Mouse (Mus musculus): ENCODE results near the gene Eps8l2.
A peak's percentile ranks its signal among the peaks of the same experiment; 100 is the strongest.

Gene Eps8l2

DNA sequence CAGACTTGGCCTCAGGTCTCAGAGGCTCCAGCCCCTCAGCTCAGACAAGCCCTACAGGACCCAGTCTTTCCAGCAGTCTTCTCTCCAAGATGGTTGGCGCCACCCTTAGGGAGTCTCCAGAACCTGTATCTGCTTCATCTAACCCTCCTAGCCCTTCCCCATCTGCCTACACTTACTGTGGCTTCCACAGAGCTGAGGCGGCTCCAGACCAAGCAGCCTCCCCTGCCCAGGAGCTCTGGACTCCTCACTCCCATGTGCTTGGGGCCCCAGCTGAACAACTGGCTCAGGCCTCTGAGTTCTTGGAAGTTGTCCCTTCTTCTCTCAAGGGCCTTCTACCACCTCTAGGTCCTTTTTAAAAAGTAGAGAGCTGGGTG lies 25.1 kb downstream of the Eps8l2 start:
- no peak for DNase-seq (ENCODE audit: extremely low spot score, low read depth, low spot score)

DNA sequence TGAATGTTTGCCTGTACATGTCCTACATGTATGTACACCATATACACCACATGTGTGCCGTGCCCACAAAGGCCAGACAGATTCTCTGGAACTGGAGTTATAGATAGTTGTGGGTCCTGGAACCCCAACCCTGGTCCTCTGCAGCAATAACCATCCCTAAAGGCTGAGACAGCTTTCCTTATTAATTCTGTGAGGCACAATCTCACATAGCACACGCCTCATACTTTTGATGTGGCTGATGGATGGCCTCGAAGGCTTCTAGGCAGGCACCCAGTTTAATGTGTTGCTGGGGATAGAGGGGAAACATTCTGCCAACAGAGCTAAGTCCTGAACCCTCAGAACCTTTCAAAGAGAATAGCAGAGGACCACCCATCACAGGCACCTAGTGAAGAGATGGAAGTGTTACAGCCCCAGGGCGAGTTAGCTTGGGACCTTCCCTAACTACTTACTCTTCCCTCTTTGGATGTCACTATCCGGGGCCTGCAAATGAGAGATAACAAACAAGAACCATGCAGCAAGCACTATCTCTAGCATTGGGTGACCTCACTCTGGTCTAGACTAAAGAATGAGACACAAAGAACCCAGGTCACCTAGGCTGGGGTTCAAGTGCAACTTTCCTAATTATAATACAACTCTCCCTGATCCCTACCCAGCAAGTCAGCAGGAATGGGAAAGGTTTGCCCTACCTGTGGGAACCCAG lies 25.8 kb downstream of the Eps8l2 start:
- no peak for DNase-seq (ENCODE audit: extremely low spot score, low read depth, low spot score)

DNA sequence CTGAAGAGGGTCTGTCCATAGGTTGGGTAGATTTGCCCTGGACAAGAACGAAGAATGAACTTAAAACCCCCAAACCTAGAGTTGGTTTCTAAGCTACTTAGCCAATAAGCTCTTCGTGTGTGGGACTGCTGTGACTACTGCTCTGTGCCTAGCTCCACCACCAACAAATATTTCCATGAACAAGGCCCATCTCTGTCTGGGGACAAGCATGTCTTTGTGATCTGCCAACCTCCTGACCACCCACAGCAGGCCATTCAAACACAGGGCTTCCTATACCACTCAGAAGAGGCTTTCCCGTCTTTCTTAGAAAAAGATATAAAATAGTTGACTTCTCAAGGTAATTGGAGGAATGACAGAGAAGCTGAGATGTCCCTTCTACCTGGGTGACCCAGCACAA lies 26.4 kb downstream of the Eps8l2 start:
- DNase-seq (ENCODE audit: extremely low spot score, low read depth, low spot score) = no peak

DNA sequence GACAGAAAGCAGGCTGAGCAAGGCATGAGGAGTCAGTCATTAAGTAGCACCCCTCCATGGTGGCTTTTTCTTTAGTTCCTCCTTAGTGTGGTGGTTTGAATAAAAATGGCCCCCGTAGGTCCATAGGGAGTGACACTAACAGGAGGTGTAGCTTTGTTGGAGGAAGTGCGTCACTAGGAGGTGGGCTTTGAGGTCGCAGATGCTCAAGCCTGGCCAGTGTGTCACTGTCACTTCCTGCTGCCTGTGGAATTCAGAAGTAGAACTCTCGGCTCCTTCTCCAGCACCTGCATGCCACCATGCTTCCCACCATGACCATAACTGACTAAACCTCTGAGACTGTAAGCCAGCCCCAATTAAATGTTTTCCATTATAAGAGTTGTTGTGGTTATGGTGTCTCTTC lies 28.7 kb downstream of the Eps8l2 start:
- DNase-seq (ENCODE audit: extremely low spot score, low read depth, low spot score) = no peak

DNA sequence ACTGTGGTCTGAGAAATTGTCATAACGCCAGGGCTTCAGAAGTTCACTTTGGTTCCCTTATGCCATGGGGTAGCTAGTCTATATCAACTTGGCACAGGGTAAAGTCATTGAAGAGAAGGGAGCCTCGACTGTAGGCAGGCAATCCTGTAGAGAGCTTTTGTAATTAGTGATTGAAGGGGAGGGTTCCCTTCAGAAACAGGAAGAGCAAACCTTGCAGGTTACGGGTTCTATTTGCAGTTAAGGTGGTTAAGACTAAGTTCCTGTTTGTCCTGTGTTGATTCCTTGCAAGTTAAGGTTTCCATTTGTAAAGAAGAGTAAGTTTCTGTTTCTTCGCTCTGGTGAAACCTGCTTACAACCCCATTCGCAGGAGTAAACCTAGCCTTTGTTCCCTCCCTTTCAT lies 31.2 kb downstream of the Eps8l2 start:
- no peak for DNase-seq (ENCODE audit: extremely low spot score, low read depth, low spot score)

DNA sequence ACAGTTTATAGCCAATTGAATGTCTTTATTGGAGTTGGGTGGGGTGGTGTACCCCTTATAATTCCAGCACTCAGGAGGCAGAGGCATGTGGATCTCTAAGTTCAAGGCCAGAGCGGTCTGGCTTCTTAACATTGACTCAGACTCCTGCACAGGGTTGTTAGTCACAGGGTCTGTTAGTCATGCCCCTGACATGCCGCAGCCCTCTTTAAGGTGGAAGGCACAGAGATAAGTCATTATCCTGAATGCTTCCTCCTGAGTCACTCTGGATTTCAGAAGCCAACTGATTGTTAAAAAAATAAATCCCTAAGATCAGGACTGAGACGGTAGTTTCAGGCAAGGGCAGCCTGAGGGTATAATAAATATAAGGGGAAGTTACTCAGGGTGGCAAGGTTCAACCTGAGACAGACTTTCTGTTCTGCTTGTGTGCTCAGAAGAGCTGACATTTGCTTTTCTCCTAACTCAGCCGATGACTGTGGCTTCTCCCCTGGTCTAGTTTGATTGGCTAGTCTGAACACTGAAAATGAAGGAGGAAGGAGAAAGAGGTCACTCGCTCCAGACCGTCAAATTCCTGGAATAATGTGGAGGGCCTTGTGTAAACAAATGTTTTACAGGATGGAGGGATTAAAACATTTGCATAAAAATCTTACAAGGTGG lies 33.4 kb downstream of the Eps8l2 start:
- DNase-seq (ENCODE audit: extremely low spot score, low read depth, low spot score) = no peak

DNA sequence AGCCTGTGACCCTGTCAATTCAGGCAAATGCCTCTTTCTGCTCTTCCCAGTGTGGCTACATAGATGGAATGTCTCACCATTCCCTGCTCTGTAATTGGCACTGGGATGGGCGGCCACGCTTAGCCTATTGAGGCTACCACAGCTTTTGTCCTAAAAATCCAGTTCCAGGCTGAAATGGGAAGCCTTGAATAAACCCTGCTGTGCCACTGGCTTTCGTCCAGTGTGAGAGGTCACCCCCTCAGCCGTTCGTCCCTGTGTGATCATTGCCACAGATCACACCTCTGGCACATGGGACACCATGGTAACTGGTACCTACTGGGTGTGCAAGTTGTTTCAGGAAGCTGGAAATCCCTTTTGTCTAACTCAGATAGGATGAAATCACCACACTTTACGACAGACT lies 34.9 kb downstream of the Eps8l2 start:
- no peak for DNase-seq (ENCODE audit: extremely low spot score, low read depth, low spot score)

DNA sequence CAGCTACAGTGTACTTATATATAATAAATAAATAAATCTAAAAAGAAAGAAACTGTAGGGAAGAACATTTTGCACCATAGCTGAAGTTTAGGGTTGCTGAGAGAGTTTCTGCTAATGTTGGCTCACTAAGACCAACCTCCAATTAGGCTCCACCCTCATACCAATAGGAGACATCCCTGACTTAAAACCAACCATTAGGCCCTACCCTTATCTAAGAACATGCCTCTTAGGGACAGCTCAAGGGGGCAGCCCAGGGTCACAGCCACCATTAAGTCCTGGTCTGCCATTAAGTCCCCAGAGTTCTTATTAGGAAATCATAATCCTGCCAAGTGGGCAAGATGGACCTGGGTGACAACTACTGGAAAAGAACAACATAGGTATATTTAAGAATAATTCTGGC lies 35.7 kb downstream of the Eps8l2 start:
- DNase-seq (ENCODE audit: extremely low spot score, low read depth, low spot score) = no peak

DNA sequence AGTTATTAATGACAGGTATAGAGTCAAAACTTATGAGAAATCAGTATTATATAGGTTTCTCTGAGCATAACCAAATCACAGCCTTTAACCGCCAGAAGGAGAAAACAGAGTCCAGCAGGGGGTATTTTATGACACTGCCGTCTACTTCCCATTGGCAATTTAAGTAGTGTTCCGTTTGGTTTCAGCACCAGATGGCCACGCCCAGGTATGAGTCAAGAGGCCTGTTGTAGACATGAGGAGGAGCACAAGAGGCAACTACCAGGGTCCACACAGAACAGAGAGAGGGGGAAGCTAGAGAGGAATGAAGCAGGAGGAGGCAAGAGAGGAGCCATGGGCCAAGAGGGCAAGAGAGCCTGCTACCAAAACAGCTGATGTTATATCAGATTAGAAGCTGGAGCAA lies 40.9 kb downstream of the Eps8l2 start:
- no peak for DNase-seq (ENCODE audit: extremely low spot score, low read depth, low spot score)

DNA sequence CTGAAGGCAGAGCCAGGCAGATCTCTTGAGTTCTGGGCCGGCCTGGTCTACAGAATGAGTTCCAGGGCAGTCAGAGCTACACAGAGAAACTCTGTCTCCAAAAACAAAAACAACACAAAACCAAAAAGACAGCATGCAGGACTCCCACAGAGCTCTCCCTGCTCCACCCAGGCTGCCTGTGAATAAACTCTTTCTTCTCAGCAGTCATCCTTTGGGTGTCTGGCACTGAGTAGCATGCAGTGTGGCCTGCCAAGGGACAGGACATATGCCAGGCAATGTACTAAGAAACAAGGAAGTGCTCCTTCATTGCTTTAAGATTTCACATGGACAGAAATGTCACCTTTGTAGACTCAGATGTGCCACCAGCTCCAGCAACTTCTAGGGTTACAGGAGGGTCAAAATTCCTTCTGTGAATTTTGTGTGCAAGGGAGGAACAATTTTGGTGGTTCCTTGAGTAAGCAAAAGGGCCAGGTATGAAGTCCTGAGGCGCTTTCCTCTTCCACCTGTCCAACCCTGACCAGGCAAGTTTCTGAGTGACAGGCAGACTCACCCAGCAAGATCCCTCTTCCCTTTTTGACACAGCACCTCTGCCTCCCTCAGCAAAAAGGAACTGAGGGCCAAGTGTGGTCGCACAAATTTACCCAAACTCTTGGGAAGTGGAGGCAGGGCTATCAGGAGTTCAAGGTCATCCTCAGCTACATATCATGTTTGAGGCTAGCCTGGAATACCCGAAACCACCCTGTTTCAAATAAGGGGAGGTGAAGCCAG lies 42.6 kb downstream of the Eps8l2 start:
- DNase-seq (ENCODE audit: extremely low spot score, low read depth, low spot score) = no peak

DNA sequence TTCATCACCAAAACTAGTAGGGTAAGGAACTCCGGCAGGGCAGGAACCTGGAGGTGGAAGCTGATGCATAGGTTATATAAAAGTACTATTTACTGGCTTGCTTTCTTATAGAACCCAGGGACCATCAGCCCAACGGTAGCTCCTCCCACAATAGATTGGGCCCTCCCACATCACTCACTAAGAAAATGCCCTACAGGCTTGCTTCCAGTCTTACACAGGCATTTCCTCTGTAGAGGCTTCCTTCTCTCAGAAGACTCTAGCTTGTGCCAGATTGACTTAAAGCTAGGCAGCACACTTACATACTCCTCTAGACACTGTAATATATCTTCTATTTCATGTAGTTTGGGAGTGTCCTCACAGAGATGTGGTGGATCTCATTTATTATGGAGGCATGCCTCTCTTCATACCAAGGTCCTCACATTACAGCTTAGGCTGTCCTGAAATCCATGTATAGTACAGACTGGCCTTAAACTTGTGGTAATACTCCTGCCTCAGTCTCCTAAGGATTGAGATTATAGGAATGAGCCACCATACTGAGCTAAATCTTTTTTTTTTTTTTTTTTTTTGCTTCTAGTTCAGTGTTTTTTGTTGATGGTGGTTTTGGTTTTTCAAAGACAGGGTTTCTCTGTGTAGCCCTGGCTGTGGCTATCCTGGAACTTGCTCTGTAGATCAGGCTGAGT lies 49.3 kb downstream of the Eps8l2 start:
- no peak for DNase-seq (ENCODE audit: extremely low spot score, low read depth, low spot score)

DNA sequence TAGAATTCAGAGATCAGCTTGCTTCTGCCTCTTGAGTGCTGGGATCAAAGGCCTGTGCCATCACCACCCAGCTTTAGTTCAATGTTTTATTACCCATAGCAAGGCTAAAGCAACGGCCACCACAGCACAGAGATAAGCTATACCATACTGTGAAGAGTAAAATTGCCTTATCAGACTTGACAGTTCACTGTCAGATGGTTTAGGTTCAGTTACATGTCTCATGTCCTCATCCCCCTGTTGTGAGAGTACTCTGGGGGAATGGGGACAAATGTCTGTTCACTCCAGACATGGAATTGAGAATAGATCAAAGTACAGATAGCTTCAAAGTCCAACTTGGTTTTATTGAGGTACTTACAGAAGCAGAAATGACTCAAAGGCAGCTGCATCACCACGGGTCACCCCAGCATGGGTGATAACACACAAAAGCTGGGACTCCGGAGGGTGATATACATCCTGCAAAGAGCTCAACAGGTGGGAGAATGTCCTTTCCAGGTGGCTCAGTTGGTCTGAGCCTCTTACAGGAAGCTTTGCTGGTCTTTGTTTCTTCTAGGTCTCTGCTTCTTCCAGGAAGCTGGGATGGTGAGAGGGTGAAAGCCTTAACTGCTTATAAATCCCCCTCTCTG lies 49.9 kb downstream of the Eps8l2 start:
- no peak for DNase-seq (ENCODE audit: extremely low spot score, low read depth, low spot score)

DNA sequence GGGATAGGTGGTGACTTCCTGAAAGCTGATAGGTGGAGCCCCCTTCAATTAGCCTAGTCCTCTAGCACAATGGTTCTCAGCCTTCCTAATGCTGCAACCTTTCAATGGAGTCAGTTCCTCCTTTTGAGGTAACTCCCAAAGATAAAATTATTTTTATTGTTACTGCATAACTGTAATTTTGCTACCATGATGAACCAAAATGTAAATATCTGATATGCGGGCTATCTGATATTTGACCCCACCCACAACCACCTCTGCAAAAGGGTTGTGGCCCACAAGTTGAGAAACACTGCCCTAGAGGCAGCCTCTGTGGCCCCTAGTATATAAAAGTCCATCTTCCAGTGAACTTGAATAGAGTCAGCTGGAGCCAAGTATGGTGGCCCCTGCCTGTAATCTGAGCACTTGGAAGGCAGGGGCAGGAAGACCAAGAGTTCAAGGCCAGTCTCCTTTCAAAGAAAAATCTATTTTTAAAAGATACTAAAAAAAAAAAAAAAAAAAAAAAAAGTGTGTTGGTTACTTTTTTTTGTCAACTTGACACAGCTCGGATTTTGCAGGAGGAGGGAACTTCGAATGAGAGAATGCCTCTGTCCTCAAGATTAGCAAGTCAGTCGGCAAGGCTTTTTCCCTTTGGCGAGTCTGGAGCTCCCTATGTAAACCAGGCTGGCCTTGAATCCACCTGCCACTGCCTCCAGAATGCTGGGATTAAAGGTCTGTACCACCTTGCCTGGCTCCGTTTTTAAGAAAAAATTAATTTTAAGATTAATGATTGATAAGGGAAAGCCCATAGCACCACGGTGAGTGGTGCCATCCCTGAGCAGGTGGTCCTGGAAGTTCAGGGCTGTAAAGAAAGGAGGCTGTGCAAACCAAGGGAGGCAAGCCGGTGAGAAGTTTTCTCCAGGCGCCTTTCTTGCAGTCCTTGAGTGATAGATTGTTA lies 51.9 kb downstream of the Eps8l2 start:
- DNase-seq (ENCODE audit: extremely low spot score, low read depth, low spot score) = no peak

DNA sequence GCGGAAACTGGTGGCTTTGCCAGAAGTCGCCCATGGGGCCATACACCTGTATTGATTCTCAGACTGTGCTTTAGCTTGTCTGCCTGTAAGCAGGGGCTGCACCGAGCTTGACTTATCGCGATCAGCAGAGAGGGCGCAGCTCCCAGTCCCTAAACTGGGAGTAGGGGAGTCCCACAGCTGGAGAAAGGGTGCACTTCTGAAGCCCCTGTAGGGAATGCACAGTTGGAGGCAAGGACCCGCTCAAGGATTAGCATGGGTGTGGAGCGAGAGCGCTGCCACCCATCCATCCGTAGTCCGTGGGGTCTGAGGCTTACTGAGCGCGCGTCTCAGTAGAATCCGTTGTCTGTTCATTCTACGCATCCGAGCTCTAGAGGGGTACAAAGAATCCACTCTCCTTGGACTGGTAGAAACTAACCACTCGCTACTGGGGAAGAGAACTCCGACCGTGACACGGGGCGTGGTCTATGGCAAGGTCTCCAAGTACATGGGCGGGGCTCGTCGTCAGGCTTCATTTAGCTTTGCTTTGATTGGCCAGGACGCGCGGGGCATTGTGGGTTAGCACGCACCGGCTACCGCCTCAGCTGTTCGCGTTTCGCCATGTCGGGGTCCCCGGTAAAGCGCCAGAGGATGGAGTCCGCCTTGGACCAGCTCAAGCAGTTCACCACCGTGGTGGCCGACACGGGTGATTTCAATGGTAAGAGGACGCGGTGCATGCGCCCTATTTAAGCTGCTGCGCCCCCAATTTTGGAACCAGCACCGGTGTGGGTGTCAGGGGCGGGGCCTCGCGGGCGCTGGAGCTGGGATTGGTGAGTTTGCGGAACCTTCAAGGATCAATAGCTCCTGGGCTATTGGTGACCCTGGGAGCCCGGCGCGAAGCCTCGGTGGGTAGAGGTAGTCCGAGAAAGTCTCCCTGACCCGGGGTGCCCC lies 53.2 kb downstream of the Eps8l2 start, which contains the start of gene Taldo1:
Taldo1 (plus strand) TSS at position 575 of the 927 bp plus-strand sequence.
- peak; percentile 81 for DNase-seq (ENCODE audit: extremely low spot score, low read depth, low spot score)

DNA sequence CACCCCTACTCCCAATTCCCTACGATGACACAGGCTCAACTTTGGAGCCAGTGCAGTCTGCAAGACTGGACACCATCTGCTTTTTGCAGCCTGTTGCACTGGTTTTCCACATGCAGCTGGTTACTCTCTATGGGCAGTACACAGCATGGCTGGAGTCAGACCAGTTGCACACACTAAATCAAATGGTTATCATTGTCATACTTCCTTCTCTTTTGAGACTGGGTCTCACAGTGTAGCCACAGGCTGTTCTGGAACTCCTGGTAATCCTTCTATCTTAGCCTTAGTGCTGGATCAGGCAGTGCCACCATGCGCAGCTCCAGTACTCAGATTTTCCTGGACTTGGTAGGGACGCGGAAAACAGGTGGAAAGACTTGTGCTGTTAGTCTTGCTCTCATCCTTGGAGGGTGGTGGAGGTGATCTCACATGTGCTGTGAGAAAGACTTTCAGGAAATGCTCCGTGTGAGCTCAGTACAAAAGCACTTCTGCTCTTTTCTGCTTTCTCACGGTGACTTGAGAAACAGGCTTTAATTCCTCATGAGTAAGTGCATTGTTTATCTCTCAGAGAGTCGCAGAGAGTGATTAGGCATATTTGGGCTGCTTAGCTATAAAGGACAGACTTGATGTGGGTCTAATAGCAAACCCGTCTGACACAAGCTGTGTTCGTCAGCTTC lies 54.0 kb downstream of the Eps8l2 start:
- DNase-seq (ENCODE audit: extremely low spot score, low read depth, low spot score) = no peak

DNA sequence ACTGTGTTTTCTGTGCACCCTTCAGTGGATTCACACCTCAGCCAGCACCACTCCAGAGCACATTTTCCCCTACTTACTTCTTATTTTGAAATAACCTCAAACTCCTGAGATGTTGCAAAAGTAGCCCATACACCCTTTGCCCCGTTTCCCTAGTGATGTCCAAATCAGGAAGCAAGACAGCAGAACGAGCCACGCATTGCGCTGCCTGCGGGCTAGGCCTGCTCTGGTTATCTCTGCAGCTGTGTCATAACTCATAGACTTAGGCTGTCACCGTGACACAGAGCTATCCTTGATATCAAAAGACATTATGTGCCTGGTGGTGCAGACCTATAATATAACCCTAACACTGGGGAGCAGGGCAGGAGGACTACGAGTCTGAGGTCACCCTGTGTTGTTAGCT lies 55.5 kb downstream of the Eps8l2 start:
- DNase-seq (ENCODE audit: extremely low spot score, low read depth, low spot score) = no peak

DNA sequence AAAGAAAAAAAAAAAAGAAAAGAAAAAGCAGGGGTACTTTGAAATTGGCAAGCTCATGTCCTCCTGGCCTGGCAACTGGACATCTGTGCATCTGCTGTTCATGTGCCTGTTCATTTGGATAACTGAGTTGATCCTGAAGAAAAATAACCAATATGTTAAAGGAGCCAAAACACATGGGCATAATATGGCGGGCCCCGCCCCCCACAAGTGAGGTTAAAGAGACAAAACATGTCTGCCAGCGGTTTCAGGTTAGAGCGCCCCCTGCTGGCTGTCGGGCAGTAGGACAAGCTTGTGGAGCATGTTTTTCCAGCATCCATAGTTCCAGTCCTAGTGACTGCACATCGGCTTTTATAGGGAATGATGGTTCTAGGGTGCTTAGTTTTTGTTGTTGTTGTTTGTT lies 56.1 kb downstream of the Eps8l2 start:
- no peak for DNase-seq (ENCODE audit: extremely low spot score, low read depth, low spot score)

DNA sequence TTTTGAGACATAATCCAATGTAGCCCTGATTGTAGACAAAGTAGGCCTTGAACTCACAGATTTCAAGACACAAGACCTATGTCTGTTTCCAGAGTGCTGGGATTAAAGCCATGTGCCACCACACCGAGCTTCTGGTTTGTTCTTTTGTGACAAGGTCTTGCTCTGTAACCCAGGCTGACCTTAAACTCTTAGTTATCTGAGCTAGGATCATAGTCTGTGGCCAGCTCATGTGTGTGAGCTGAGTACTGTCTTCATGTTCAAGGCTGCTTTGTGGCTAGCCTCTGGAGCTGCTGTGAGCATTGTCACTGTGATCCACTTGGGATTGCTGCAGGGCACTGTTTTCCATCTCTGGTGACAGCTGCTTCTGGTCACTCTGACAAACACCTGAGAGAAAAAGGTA lies 56.7 kb downstream of the Eps8l2 start:
- DNase-seq (ENCODE audit: extremely low spot score, low read depth, low spot score) = no peak
